19 mouse cellular contexts compared by ENCODE assay signal in the genomic region with DNA sequence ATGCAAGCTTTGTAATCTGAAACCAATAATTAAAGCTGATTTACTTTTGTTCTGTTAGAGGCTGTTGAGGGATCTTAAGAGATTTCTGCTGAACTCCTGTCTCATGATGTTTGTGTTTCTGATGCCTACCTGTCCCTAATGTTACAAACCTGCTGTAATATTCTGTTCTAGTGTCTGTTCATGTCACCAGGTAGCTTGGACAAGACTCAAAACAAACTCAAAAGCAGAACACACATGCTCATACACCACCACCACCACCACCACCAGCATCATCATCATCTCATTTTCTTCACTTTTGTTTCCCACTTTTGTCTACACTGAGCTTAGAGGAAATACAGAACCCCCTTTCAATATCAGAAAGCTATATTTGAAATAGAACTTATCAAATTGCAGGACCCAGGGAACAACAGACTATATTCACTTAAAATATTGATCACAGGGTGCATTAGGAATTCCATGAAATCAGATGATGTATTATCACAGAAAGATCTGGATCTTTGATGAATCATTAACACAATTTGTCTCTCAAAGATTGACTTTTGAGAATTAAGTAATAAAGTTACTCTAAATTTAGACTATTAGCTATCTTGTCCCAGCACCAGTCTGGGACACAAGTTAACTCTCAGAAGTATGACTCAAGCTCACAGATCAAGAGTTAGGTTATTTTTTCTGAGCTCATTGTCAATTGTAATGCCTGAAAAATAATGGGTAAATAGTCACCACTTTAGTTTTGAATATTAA.
DNase-seq lines count a peak whose midpoint lies in the region; ATAC-seq and TF ChIP-seq lines count a peak whose summit lies in the region.
"Had no signal": no experiment of that assay in that cellular context is flagged by ENCODE, and none has a peak within 500 bp of the region (broad histone marks: within the 10 kb centered on the region; RNA-seq: fewer than 3 reads in every experiment).

No protein-coding gene starts in this region.

- no peaks in the 10 kb centered on the region for H3K9me3 ChIP-seq in liver, postnatal 0 days (ENCODE audit: low read length)
- no peaks in the 10 kb centered on the region for H3K9me3 ChIP-seq in liver, embryonic 11.5 days (ENCODE audit: control insufficient read depth, low read length)
- H3K9me3 ChIP-seq: G1E had no signal

- no peak for TF ChIP-seq CTCF in liver, adult 2 months (IDR thresholded peaks at IDR 0.05; ENCODE audit: low read depth, low read length)
- TF ChIP-seq CTCF in liver, postnatal 0 days (IDR thresholded peaks at IDR 0.05; ENCODE audit: low read depth) = no peak

- H3K36me3 ChIP-seq in liver, adult 2 months (ENCODE audit: control insufficient read depth, insufficient read depth, low read length) = no peaks in the 10 kb centered on the region
- H3K36me3 ChIP-seq in liver, postnatal 0 days (replicated peaks; ENCODE audit: insufficient read depth, low read length) = no peaks in the 10 kb centered on the region
- H3K36me3 ChIP-seq in liver, embryonic 11.5 days (ENCODE audit: control insufficient read depth, insufficient read depth, low read length) = no peaks in the 10 kb centered on the region
- H3K36me3 ChIP-seq: G1E had no signal

- DNase-seq in liver, adult 2 months (ENCODE audit: extremely low read depth, low read depth, low spot score) = peak; percentile 79
- no peak for DNase-seq in liver
- no peak for DNase-seq in liver, postnatal 0 days
- DNase-seq in liver, embryonic 11.5 days (ENCODE audit: low spot score) = no peak
- DNase-seq: adrenal gland, adult 2 months; adrenal gland, adult 8-10 months; adrenal gland, postnatal 10 days; adrenal gland, postnatal 14 days; adrenal gland, postnatal 25 days; adrenal gland, postnatal 36 days; B cell, adult 2 months; cerebellum, adult 11 months; cerebellum, adult 11-12 months; cerebellum, adult 18-20 months had no signal

- H3K27me3 ChIP-seq in liver, adult 2 months (ENCODE audit: control insufficient read depth, insufficient read depth, low read length) = no peaks in the 10 kb centered on the region
- H3K27me3 ChIP-seq in liver, postnatal 0 days (ENCODE audit: insufficient read depth, low read length) = no peaks in the 10 kb centered on the region
- H3K27me3 ChIP-seq in liver, embryonic 11.5 days (replicated peaks; ENCODE audit: control insufficient read depth, insufficient read depth, low read length) = no peaks in the 10 kb centered on the region
- H3K27me3 ChIP-seq: CH12.LX, Patski had no signal

- peak; percentile 53 for ATAC-seq in liver, postnatal 0 days
- no peak for ATAC-seq in liver, embryonic 11.5 days (replicated peaks; ENCODE audit: low FRiP score)
- ATAC-seq: activated CD4-positive, CD25-positive, alpha-beta regulatory T cell, adult 4 months; CD4-positive, CD25-positive, alpha-beta regulatory T cell, adult 4 months; Patski had no signal

- H3K4me2 ChIP-seq in liver, postnatal 0 days (ENCODE audit: low read depth, low read length) = no peak overlapping the region
- H3K4me2 ChIP-seq in liver, embryonic 11.5 days = no peak overlapping the region

- no peaks in the 10 kb centered on the region for H3K79me2 ChIP-seq in liver, adult 2 months (ENCODE audit: control insufficient read depth, insufficient read depth, low read length)

- TF ChIP-seq EP300 in liver, postnatal 0 days (IDR thresholded peaks at IDR 0.05; ENCODE audit: low read depth) = peak; percentile 26; the same call in 1 of the 2 replicates

- TF ChIP-seq POLR2A in liver, adult 2 months (IDR thresholded peaks at IDR 0.05; ENCODE audit: extremely low read depth, insufficient read depth, low read length) = no peak

- no peak overlapping the region for H3K4me3 ChIP-seq in liver, adult 2 months (ENCODE audit: insufficient read depth, low read depth, low read length)
- no peak overlapping the region for H3K4me3 ChIP-seq in liver, postnatal 0 days (ENCODE audit: low read depth, low read length)
- no peak overlapping the region for H3K4me3 ChIP-seq in liver, embryonic 11.5 days (ENCODE audit: low read depth, low read length)

- no peak overlapping the region for H3K27ac ChIP-seq in liver, adult 2 months (replicated peaks; ENCODE audit: insufficient read depth, low read depth, low read length)
- no peak overlapping the region for H3K27ac ChIP-seq in liver, postnatal 0 days (ENCODE audit: low read depth)
- no peak overlapping the region for H3K27ac ChIP-seq in liver, embryonic 11.5 days (ENCODE audit: low read depth, low read length)

- H3K4me1 ChIP-seq in liver, adult 2 months (ENCODE audit: control insufficient read depth, insufficient read depth, low read length) = peaks cover 7% of the 10 kb centered on the region; the same call in 1 of the 2 replicates
- H3K4me1 ChIP-seq in liver, postnatal 0 days (ENCODE audit: insufficient read depth) = no peaks in the 10 kb centered on the region
- H3K4me1 ChIP-seq in liver, embryonic 11.5 days (replicated peaks; ENCODE audit: control insufficient read depth, insufficient read depth, low read length) = no peaks in the 10 kb centered on the region

- H3K9ac ChIP-seq in liver, adult 2 months (ENCODE audit: low read depth, low read length) = no peak overlapping the region
- no peak overlapping the region for H3K9ac ChIP-seq in liver, postnatal 0 days (replicated peaks)
- no peak overlapping the region for H3K9ac ChIP-seq in liver, embryonic 11.5 days (ENCODE audit: low read depth, low read length)
